Mouse (Mus musculus) small intestine, adult 2 months (tissue): ENCODE results near the gene Cbarp. TPM values are rescaled to one million over a fixed set of nuclear protein-coding genes. Genes with fewer than 3 reads are reported as not detected.

Experiments
- H3K27ac ChIP-seq: fragments of 200-500 bp; 2 replicates; pipeline ENCODE4 v1.5.1; 2012; ENCODE audit warnings: low read depth, low read length, control low read depth, inconsistent platforms; ENCODE audit not compliant: insufficient read depth
- H3K27me3 ChIP-seq: fragments of 200-500 bp; 2 replicates; pipeline ENCODE4 v1.6.1; 2012; ENCODE audit warnings: mild to moderate bottlenecking, moderate library complexity, low read length, inconsistent platforms; ENCODE audit not compliant: control insufficient read depth, insufficient read depth
- H3K36me3 ChIP-seq: fragments of 200-500 bp; 2 replicates; pipeline ENCODE4 v1.6.1; 2012; ENCODE audit warnings: mild to moderate bottlenecking, low read length, control low read depth, inconsistent platforms; ENCODE audit not compliant: control insufficient read depth, insufficient read depth
- H3K4me1 ChIP-seq: fragments of 200-500 bp; 2 replicates; pipeline ENCODE4 v1.6.1; 2012; ENCODE audit warnings: low read length, inconsistent platforms, mixed read lengths; ENCODE audit not compliant: control insufficient read depth, insufficient read depth, insufficient read length
- H3K4me3 ChIP-seq: fragments of 200-500 bp; 2 replicates; pipeline ENCODE4 v1.5.1; 2012; ENCODE audit warnings: low read depth, mild to moderate bottlenecking, control low read depth, inconsistent platforms, low read length, moderate library complexity
- CTCF ChIP-seq: fragments of 200-500 bp; IDR thresholded peaks from 2 replicates; pipeline ENCODE4 v1.5.1; 2012; ENCODE audit warnings: low read depth, mild to moderate bottlenecking, control low read depth, inconsistent platforms, low read length, moderate library complexity, mixed read lengths; ENCODE audit not compliant: insufficient replicate concordance, insufficient read length; ENCODE audit errors: extremely low read depth
- POLR2A ChIP-seq: fragments of 200-500 bp; IDR thresholded peaks from 2 replicates; pipeline ENCODE4 v1.6.1; 2012; ENCODE audit warnings: low read depth, mild to moderate bottlenecking, control low read depth, inconsistent platforms, low read length, moderate library complexity
- WGBS: fragments of 180-500 bp; shearing (Covaris S2); methylation state at CpG from one replicate; pipeline ENCODE4 v1.1.7; 2018; 5-methylcytosine and 5-hydroxymethylcytosine counted together
- polyA plus RNA-seq: library from polyadenylated mRNA; depleted of rRNA; stranded (reverse); fragments of >200 nt; gene quantifications from 2 replicates; pipeline ENCODE4 v1.2.3, GENCODE M21; 2012

The Cbarp gene
- polyA plus RNA-seq, 1 experiment: 6.6 TPM

GRCm38 (mm10) chr10:80164998-80165344, 24.3 kb upstream of the Cbarp start:
- Histone ChIP-seq H3K27me3 (no peaks in the 10 kb centered on the region), H3K36me3 (peaks cover 4% of the 10 kb centered on the region), H3K27ac (peak overlapping the region; percentile 58), H3K4me1 (peaks cover 51% of the 10 kb centered on the region), H3K4me3 (peak overlapping the region; percentile 55)
- TF ChIP-seq POLR2A (peak; percentile 70), CTCF (peak; percentile 100)
- WGBS: under 1% methylated on average over 17 of the region's 17 CpGs

GRCm38 (mm10) chr10:80164161-80164997, 23.7 kb upstream of the Cbarp start:
- Histone ChIP-seq H3K36me3 (no peaks in the 10 kb centered on the region), H3K27ac (peak overlapping the region; percentile 58), H3K4me1 (peaks cover 53% of the 10 kb centered on the region), H3K27me3 (no peaks in the 10 kb centered on the region), H3K4me3 (peak overlapping the region; percentile 55)
- TF ChIP-seq POLR2A: no peak
- TF ChIP-seq CTCF: no peak
- WGBS: 9% methylated on average over 44 of the region's 44 CpGs

- 69% methylated on average over 8 of the region's 8 CpGs for WGBS
- Histone ChIP-seq H3K4me3 (no peak overlapping the region), H3K36me3 (no peaks in the 10 kb centered on the region), H3K4me1 (peaks cover 58% of the 10 kb centered on the region), H3K27me3 (no peaks in the 10 kb centered on the region), H3K27ac (peak overlapping the region; percentile 0; the same call in 1 of the 2 replicates)
- TF ChIP-seq POLR2A (no peak), CTCF (no peak)
Observed at GRCm38 (mm10) chr10:80163721-80164120, 23.1 kb upstream of the Cbarp start.

- Histone ChIP-seq H3K27me3 (no peaks in the 10 kb centered on the region), H3K27ac (0 out of 2 replicates have a peak overlapping the region, but pooled peaks have one; percentile 81), H3K4me1 (peaks cover 59% of the 10 kb centered on the region), H3K36me3 (no peaks in the 10 kb centered on the region), H3K4me3 (no peak overlapping the region)
- TF ChIP-seq POLR2A (no peak), CTCF (no peak)
- WGBS: 82% methylated on average over 6 of the region's 6 CpGs
Observed at GRCm38 (mm10) chr10:80162716-80163299, 22.2 kb upstream of the Cbarp start.

- Histone ChIP-seq H3K27ac (peak overlapping the region; percentile 81), H3K36me3 (peaks cover 5% of the 10 kb centered on the region), H3K27me3 (no peaks in the 10 kb centered on the region), H3K4me3 (no peak overlapping the region), H3K4me1 (peaks cover 62% of the 10 kb centered on the region)
- whole genome bisulfite sequencing: 81% methylated on average over 3 of the region's 3 CpGs
- TF ChIP-seq POLR2A (no peak), CTCF (no peak)
Observed at GRCm38 (mm10) chr10:80162243-80162608, 21.6 kb upstream of the Cbarp start.

GRCm38 (mm10) chr10:80161522-80162242, 21.0 kb upstream of the Cbarp start:
- peaks cover 61% of the 10 kb centered on the region for H3K4me1 ChIP-seq
- TF ChIP-seq CTCF: no peak
- TF ChIP-seq POLR2A: no peak
- WGBS: 19% methylated on average over 7 of the region's 7 CpGs

More at GRCm38 (mm10) chr10:80161522-80162242, 21.0 kb upstream of the Cbarp start:
- peak overlapping the region; percentile 27 for H3K4me3 ChIP-seq
- peaks cover 10% of the 10 kb centered on the region for H3K36me3 ChIP-seq
- peak overlapping the region; percentile 81 for H3K27ac ChIP-seq
- no peaks in the 10 kb centered on the region for H3K27me3 ChIP-seq
